Mouse (Mus musculus) adrenal gland, adult (tissue): ENCODE measurements at regions not wholly inside any gene's neighbourhood (a gene's known extent, or its start where the extent isn't known, plus 50 kb on each side); places are given as distances from the start of the nearest gene placed in this dataset.

Experiments
- DNase-seq, 2 experiments: peaks; one replicate each; pipeline ENCODE4 v3.0.0; 2022 to 2023; ENCODE audit warnings: low spot score in 1 of 2; ENCODE audit not compliant: inconsistent age in 2 of 2

DNA sequence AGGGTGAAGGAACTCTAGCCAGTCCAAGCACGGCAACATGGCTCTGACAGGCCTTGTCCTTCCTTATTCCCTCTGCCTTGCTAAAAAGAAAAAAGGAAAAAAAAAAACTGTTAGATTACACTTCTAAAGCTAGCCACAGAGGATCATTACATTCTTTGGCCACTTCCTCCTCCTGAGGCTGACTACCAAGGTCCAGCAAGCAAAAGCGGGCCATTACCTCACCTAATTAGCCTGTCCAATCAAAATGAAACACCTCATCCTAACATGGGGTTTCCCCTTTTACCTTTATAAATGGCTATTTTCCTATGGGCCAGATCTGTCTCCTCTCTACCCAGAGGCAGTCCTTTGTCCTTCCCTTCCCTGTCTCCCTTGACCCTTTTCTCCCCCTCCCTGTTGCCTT lies 102.2 kb downstream of the Pih1h3b start:
- no peak for DNase-seq

DNA sequence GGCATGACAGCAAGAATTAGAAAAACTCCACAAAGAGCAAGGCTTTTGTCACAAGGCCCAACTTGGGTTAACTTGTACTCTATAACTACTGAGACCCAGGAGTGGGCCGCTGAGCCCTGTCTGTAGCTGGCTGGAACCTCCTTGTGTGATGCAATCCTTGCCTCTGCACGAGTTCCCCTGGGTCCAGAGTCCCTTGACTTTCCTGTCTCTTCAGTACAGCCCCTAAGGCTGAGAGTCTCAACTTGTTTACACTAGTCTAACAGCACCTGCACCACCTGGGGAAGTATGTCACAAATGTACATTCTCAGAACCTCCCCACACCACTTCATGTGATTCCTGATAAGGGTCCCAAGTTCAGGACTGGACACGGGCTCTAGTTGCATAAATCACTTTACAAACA lies 103.3 kb downstream of the Pih1h3b start:
- no peak for DNase-seq

DNA sequence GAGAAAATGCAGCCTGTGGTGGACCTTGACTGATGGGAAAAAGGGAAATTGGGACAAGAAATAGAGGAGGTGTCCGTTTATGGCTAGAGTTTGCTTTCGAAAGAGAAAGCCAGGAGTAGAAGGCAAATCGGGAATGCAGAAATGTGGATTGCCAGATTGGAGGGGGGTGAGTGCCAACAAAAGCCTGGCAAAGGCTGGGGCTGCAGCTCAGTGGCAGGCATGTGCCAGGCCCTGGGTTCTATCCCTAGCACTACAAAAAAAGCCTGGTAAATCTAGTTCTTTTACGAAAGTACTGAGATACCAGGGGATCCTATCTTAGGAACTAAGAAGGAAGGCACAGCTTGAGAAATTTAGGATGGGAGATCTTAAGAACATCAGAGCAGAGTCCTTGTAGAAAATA lies 117.2 kb downstream of the Pih1h3b start:
- no peak for DNase-seq

DNA sequence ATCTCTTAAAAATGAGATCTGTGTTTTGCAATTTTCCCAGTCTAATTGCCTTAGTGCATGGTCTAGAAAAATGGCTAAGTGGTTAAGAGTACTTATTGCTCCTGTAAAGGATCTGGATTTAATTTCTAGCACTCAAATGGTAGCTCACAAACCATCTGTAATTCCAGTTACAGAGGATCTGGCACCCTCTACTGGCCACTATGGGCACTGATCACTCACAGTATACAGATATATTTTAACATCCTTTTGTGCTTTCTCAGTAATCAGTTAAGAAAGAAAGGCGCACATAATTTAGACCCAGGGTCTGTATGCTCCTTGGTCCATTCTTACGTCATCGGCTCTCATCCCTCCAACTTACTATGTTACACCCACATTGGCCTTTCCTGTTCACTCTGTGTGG lies 120.3 kb downstream of the Pih1h3b start:
- peak in 1 of 2 experiments; percentile 30 for DNase-seq

DNA sequence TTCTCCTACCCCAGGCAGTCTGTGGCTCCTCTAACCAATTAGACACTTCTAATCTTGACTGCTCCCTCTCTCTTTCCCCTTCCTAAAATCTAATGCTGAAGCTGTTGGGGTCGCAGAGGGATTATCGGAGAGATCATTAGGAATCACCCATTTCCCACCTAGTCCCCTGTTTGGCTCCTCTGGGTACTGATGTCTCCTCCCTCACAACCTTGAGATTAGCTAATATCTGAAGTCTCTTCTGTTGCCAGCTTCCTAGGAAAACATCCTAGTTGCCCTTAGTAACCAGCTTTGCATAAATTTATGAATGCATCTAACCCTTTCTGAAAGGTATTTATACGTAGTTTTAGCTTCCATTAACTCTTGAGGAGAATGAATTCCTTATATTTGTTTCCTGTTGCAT lies 138.4 kb upstream of the Frmpd3 start:
- no peak for DNase-seq

DNA sequence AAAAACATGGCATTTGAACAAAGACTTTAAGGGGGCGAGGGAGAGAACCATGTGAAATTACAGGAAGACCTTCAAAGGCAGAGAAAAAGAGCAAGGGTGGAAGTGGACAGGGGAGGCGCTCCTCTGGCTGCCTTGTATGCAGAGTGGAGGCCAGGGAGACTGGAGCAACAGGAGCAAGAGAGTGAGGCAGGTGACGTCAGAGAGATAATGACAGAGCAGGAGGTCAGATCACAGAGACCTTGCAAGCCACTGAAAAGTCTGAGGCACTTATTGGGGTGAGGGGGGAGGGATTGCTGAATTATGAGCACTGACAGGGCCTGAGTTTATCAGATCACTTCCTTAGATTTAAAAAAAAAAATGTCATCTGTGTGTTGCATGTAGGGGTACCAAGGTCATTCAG lies 133.3 kb upstream of the Frmpd3 start:
- DNase-seq: peak; percentile 52 to 63

DNA sequence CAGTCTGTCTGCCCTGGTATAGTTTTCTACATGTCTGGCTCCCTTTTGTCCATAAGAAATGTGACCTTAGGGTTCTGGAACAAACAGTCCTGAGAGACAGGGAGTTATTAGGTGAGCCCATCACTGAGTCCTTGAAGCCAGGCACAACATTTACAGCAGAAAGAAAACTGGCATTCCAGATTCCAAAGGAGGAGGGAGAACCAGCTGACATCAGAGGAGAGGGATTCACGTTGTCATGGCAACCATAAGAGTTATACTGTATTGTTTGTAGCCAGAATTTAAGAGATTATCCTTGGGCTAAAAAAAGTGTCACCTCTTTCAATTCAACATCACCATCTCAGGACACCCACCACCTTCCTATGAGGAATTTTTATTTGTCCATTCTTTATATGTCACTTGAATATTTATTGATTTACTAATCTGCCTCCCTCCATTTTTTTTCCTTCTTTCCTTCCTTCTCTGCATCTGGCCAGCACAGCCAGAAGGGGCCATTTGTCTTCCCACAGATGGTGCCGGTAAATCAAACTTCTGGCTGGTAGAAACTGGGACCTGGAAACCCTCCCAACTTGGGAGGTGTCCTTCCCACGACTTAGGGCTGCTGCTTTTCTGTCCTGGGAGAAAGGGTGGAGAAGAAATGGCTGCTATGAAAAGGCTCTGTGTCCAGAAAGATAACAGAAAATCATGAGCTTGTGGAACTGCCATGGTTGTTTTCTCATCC lies 129.3 kb upstream of the Frmpd3 start:
- DNase-seq: peak; percentile 20 to 33

DNA sequence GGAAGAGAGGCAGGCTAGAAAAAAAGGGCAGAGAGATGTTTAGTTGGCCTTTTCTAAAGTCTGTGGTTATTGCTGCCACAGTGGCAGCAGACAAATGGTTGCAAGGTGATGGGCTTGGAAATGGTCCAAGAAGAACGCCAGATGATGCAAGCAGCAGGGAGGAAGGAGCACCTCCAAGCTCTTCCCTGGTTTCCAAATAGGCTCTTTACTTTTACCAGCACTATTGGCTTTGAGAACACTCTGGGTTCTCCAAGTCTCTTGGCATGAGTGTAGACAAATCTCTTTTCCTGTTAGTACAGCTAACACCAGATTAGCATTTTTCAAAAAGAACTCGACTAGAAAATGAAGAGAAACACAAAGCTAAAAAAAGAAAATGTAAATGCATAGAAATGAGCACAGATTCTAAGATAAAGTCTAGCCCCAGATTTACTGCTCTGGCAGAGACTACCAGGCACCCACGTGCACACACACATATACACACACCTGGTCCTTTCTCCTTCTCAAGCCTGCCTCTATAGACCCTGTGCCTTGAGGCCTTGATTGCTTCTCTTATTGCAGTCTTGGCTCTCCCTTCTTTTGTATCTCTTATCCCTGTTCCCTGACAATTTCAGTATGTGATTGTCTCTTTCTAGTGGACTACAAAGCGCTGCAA lies 127.7 kb upstream of the Frmpd3 start:
- DNase-seq: no peak

DNA sequence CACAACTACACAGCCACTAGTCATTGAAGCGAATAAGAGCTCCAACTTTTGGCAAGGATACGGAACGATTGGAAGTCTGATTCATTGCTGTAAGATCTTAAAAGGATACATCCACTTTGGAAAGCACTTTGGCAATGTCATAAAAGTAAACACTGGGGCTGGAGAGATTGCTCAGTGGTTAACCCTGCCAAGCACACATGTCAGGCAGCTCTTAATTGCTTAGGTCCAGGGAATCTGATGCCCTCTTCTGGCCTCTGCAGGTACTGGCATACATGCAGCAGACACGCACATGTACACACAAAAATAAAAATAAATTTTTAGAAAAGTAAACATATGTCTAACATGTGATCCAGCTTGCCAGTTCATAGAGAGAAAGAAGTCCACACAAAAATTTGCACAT lies 86.3 kb upstream of the Frmpd3 start:
- DNase-seq: no peak

DNA sequence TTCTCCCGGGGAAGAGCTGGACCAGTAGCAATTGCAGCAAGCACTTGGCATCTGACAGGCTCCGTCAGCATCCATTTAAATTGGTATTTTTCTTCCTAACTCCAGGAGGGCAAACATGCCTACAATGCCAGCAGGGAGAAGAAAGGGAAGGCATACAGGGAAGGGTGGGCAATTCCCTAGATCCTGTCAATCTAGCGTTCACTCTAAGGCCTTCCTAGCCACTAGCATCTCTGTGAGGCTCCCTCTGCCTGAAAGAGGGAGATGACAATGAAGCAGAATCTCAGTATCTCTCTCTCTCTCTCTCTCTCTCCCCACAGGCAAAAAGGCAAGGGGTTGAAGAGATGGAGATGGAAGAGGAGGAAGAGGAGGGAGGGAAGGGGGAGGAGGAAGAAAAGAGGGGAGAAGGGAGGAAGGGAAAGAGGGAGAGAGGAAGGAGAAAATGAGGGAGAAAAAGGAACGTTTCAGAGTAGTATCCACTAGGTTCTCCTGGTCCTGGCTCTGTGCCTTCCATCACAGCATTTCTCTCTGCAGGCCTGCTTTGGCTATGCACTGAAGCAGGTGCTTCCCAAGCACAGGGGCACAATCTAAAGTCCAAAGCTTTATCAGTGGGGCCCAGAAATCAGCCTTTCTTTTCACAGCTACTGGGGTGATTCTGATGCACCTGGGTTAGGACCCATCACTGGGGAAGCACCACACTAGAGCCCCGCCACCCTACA lies 72.2 kb upstream of the Frmpd3 start:
- no peak for DNase-seq

DNA sequence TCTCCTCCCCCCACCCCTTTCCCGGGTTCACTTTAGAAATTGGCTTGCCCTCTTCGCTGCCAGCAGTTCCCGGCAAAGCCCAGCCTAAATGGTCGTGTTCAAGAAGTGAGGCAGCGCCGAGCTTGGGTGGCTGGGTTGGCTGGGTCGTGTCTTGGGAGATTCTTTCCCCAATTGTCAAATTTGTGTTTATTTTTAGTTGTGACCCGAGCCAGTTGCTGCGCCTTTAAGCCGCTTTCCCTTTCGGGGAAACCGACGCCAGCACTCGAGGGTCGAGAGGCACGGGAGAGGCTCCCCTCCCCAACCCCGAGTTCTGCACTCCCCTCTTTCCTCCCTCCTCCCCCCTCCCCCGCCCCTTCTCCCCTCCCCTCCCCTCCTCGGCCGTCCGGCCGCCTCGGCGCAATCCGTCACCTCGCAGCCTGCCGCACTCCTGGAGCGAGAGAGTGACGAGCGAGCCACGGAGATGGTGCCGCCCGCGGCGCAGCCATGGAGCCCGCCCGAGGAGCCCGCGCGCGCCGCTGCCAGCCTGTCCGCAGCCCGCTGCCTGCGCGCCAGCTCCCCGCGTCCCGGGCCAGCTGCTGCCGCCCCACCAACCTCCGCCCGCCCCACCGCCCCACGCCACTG lies 64.6 kb upstream of the Frmpd3 start:
- peak in 1 of 2 experiments; percentile 6 for DNase-seq

DNA sequence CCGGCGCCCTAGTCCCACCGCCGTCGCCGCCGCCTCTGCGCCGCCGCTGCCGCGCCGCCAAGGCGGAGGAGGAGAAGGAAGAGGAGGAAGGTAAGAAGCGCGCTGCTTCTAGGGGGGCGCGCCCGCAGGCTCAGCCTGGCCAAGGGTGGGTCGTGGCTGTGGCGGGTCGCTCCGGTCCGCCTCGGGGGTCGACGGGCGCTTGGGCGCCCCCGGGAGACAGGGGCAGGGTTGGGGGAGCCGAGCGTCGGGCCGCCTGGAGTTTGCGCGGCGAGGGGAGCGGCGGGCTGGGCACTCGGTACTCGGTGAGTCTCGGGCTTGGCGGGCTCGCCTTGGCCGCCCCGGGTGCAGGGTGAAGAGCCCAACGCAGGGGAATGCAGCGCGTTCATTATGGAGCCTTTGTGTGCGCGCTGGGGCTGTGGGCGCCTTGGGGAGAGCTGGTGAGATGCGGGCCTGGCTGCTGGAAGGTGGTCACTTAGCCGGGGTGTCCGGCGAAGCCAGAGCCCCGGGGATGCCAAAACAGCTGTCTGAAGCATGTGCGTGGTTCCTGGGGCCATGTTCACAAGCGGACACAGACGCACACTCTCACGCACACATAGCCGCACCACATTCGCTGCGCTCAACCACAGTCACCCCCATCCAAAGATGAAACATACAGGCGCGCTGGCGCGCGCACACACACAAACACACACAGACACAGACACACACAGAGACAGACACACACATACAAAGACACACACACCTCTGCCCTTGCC lies 63.9 kb upstream of the Frmpd3 start:
- DNase-seq: no peak

DNA sequence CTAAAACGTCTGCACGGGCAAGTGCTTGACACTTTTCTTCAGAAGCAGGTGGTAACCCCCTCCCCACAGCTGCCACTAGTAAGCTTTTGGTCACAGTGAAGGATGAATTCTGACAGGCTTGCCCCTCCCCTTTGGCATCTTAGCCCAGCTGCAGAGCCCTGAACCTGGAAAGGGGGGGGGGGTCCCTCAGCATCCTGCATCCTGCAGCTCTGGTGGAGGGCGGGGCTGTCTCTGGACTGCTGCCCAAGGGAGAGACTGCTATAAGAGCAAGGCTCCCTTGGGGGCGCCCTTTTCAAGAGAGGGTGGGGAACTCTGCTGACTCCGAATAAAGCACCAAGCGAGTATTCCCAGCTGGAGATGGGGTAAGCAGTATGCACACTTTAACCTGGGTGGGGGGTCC lies 62.8 kb upstream of the Frmpd3 start:
- no peak for DNase-seq

DNA sequence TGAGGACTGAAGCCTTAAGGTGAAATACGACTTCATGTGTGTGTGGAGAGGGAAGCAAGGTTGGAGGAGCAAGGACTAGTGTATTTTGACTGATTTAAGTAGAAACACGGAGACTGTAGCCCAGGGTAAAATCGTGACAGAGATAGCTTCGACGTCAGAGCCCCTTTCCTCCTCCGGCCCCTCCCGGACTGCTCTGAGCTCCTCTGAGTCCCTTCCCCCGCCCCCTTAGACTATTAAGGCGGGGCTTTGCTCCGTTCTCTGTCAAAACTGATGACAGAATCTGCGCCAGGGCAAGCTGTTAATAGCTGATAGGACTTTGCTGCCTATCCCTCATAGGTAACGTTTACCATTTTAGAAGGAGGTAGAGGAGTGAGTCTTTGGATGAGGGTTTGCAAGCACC lies 62.0 kb upstream of the Frmpd3 start:
- peak in 1 of 2 experiments; percentile 21 for DNase-seq
